Mouse (Mus musculus): ENCODE data around the gene Arpc1a. TPM values are rescaled to one million over a fixed set of nuclear protein-coding genes. Genes with fewer than 3 reads are reported as not detected.
A peak's percentile ranks its signal among the peaks of the same experiment; 100 is the strongest.
"Not testable (repeated sequence)": the region's sequence is repeated elsewhere in the genome, so short reads cannot be mapped to it uniquely, and the experiment has no call there.

Arpc1a gene
- total RNA-seq, 1 experiment from 2014 or later, result 51.2 TPM

- peak; percentile 43 to 64 for ATAC-seq (replicated peaks in 1 of 2; ENCODE audit: insufficient read depth in 1 of 2, low FRiP score in 2 of 2, low TSS enrichment in 1 of 2, low read depth in 1 of 2, poor library complexity in 2 of 2, severe bottlenecking in 2 of 2)
These were observed 14.8 kb downstream of the Arpc1a start for GRCm38 (mm10) chr5:145098340-145098821.

GRCm38 (mm10) chr5:145100960-145101359, 17.3 kb downstream of the Arpc1a start:
- no peak for ATAC-seq (replicated peaks in 1 of 2; ENCODE audit: insufficient read depth in 1 of 2, low FRiP score in 2 of 2, low TSS enrichment in 1 of 2, low read depth in 1 of 2, poor library complexity in 2 of 2, severe bottlenecking in 2 of 2)

DNA sequence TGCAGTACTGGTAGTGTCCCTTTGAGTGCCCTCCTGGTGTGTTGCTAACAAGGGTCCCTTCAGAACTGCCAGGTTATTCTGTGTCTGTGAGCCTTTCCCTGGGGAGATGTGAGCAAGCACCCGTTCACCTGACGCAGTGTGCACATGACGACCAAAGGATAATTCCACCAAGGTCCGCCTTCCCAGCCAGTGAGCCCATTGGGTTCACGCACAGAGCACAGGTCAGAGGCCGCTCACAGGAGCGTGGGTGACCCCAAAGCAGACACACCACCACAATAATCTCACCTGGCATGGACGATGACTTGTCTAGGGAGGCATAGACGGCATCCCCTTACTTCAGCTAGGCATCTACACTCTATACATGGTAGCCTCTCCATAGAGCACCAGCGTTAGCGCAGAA, 17.8 kb downstream of the Arpc1a start:
- not testable (repeated sequence) for ATAC-seq (replicated peaks in 1 of 2; ENCODE audit: insufficient read depth in 1 of 2, low FRiP score in 2 of 2, low TSS enrichment in 1 of 2, low read depth in 1 of 2, poor library complexity in 2 of 2, severe bottlenecking in 2 of 2)

GRCm38 (mm10) chr5:145102706-145103105, 19.1 kb downstream of the Arpc1a start:
- ATAC-seq (replicated peaks in 1 of 2; ENCODE audit: insufficient read depth in 1 of 2, low FRiP score in 2 of 2, low TSS enrichment in 1 of 2, low read depth in 1 of 2, poor library complexity in 2 of 2, severe bottlenecking in 2 of 2), result no peak

- ATAC-seq (replicated peaks in 1 of 2; ENCODE audit: insufficient read depth in 1 of 2, low FRiP score in 2 of 2, low TSS enrichment in 1 of 2, low read depth in 1 of 2, poor library complexity in 2 of 2, severe bottlenecking in 2 of 2), result no peak
These were observed 20.7 kb downstream of the Arpc1a start for GRCm38 (mm10) chr5:145104328-145104727.

DNA sequence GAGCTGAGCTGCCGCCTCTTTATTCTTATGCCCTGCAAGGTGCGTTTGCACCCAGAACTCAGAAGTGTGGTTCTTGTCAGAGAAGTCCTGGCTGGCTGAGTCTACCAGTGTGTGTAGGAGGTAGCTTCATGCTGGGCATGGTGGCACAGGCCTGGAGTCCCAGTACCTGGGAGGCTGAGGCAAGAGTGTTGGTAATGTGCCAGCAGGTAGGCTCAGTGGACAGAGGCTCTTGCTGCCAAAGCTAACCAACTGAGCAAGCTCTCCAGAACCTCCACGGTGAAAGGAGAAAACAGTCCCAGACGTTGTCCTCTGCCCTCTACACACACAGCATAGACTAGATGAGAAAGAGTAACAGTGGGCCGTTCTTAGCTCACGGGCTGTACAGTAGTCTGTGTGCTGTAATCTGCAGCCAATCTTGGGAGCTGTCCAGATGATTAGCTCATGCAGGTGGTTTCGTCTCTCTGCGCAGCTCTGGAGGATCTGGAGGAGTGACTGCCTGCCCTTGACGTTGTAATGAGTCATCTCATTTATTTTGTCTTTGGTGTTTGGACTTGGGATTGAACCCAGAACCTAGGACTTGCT, 22.2 kb downstream of the Arpc1a start:
- ATAC-seq (replicated peaks in 1 of 2; ENCODE audit: insufficient read depth in 1 of 2, low FRiP score in 2 of 2, low TSS enrichment in 1 of 2, low read depth in 1 of 2, poor library complexity in 2 of 2, severe bottlenecking in 2 of 2), result no peak

DNA sequence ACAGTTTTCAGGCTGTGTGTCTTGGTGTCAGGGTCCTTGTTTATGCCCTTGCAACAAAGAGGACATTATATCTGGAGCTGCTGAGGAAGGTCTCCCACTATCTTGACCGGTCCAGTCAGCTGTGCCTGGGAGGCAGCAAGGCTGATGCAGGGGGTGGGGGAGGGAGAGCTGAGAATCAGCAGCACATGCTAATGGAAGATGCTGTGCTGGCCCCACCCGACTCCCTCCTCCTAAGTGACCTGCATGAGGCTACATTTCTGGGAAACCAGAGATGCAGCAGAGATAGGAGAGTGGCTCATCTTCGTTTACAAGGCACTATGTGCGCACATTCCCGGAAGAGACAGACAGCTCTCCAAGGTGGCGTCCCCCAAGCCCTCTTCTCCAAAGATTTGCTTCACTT, 26.8 kb downstream of the Arpc1a start:
- no peak for ATAC-seq (replicated peaks in 1 of 2; ENCODE audit: insufficient read depth in 1 of 2, low FRiP score in 2 of 2, low TSS enrichment in 1 of 2, low read depth in 1 of 2, poor library complexity in 2 of 2, severe bottlenecking in 2 of 2)

DNA sequence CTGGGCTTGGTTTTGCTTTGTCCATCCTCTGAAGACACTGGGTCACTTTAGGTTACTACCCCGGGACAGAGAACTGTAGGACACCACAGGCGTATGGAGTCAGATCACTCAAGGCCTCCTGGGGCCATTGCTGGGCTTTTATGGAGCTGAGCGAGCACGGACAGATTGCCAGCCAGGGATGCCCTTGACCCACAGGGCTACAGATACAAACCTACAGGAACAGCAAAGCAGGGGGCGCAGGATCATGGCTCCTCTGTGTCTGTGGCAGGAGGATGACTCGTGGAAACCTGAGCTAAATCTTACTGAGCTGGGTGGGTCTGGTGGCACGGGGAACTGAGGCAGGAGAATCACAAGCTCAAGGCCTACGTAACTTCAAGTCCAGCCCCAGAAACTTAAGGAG, 28.9 kb downstream of the Arpc1a start:
- ATAC-seq (replicated peaks in 1 of 2; ENCODE audit: insufficient read depth in 1 of 2, low FRiP score in 2 of 2, low TSS enrichment in 1 of 2, low read depth in 1 of 2, poor library complexity in 2 of 2, severe bottlenecking in 2 of 2), result no peak

GRCm38 (mm10) chr5:145113416-145113815, 29.8 kb downstream of the Arpc1a start:
- ATAC-seq (replicated peaks in 1 of 2; ENCODE audit: insufficient read depth in 1 of 2, low FRiP score in 2 of 2, low TSS enrichment in 1 of 2, low read depth in 1 of 2, poor library complexity in 2 of 2, severe bottlenecking in 2 of 2), result no peak

GRCm38 (mm10) chr5:145114071-145114605, 30.5 kb downstream of the Arpc1a start, which contains the start of gene Arpc1b:
TSS of gene Arpc1b (plus strand) at chr5:145114215.
- peak; percentile 34 to 50 for ATAC-seq (replicated peaks in 1 of 2; ENCODE audit: insufficient read depth in 1 of 2, low FRiP score in 2 of 2, low TSS enrichment in 1 of 2, low read depth in 1 of 2, poor library complexity in 2 of 2, severe bottlenecking in 2 of 2)

DNA sequence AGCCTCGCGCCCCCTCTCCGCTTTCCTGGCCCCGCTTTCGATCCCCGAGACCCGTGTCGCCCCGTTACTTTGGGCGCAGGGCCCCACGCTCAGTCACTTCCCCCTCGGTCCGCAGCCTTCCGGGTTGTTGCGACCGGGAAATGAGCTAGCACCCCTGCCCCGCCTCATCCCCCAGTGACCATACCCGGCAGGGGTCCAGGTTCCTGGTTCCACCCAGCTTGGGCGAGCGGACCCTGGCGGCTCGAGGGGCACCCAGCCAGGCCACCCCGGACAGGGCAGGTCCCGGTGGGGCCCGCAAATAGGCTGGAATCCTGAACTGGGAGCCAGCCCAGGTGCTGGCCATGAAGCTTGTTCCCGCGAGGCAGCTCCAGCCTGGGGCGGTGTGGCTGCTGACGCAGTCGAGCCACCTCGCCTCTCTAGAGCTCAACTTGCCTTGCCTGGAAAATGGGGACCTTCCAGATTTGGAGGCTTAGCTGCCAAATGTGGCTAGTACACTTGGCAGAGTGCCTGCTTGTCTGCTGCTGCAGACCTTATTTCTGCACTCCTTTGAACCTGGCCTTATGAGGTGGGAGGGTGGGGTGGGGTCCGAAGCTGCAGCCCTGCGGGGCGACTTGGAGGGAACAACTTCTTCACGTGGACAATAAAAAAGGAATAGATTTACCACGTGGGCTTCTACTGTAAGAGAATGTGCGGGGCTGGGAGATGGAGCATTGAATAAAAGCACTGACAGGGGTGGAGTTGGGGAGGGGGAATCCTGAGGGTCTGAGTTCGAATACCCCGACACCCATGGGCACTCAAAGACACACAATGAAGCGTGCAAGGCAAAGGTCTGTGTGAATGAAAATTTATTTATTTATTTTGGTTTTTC, 31.2 kb downstream of the Arpc1a start:
- peak; percentile 42 to 60 for ATAC-seq (replicated peaks in 1 of 2; ENCODE audit: insufficient read depth in 1 of 2, low FRiP score in 2 of 2, low TSS enrichment in 1 of 2, low read depth in 1 of 2, poor library complexity in 2 of 2, severe bottlenecking in 2 of 2)

- no peak for ATAC-seq (replicated peaks in 1 of 2; ENCODE audit: insufficient read depth in 1 of 2, low FRiP score in 2 of 2, low TSS enrichment in 1 of 2, low read depth in 1 of 2, poor library complexity in 2 of 2, severe bottlenecking in 2 of 2)
These were observed 32.1 kb downstream of the Arpc1a start for GRCm38 (mm10) chr5:145115736-145116135.

DNA sequence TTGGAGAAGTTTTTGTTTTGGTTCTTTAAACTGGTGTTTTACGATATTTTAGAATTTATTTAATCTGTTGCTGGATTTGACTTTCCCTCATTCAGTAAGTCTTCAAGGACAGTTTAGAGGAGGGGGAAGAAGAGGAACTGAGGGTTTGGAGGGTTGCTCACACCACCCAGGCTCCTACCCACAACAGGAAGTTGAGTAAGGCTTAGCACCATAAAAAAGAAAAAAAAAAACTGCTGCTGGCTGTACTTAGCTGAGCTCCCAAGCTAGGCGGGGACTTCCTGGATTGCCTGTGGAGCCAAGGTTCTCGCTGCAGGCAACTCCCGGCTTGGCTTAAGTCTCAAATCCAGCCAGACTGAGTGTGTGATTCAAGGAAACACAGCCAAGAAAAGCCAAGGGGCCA, 32.7 kb downstream of the Arpc1a start:
- ATAC-seq (replicated peaks in 1 of 2; ENCODE audit: insufficient read depth in 1 of 2, low FRiP score in 2 of 2, low TSS enrichment in 1 of 2, low read depth in 1 of 2, poor library complexity in 2 of 2, severe bottlenecking in 2 of 2), result peak; percentile 72 to 81

DNA sequence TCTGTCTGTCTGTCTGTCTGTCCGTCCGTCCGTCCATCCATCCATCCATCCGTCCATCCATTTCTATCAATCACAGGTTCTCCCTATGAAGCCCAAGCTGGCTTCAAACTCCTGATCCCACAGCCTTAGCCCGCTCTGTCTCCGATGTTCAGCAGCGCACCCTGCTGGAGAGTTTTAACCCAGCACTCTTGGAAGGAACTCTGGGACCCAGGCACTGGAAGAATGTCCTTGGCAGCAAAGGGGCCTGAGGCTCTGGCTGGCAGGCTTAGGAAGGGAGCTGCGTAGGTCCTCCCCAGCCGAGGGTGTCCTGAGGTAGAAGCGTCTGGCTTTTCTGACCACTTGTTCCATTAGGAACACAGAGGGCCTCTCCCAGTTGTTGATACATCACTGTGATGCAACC, 33.3 kb downstream of the Arpc1a start:
- no peak for ATAC-seq (replicated peaks in 1 of 2; ENCODE audit: insufficient read depth in 1 of 2, low FRiP score in 2 of 2, low TSS enrichment in 1 of 2, low read depth in 1 of 2, poor library complexity in 2 of 2, severe bottlenecking in 2 of 2)

DNA sequence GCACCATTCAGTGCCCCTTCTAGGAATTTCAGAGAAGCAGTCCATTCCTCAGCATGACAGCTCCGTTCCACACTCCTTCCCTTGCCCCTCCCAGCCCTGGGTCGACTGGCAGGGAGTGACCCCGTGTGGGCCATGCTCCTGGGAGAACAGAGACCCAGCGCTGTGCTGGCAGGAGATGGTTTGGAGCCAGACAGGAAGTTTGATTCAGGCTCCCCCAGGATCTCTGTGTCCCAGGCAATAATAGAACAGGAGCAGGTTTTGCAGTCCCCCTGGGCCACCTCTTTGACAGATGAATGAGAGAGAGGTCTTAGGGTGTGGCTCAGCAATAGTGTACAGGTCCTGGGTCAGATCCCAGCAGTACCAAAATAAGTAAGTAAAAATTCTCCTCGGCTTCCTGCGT, 34.4 kb downstream of the Arpc1a start:
- no peak for ATAC-seq (replicated peaks in 1 of 2; ENCODE audit: insufficient read depth in 1 of 2, low FRiP score in 2 of 2, low TSS enrichment in 1 of 2, low read depth in 1 of 2, poor library complexity in 2 of 2, severe bottlenecking in 2 of 2)

- no peak for ATAC-seq (replicated peaks in 1 of 2; ENCODE audit: insufficient read depth in 1 of 2, low FRiP score in 2 of 2, low TSS enrichment in 1 of 2, low read depth in 1 of 2, poor library complexity in 2 of 2, severe bottlenecking in 2 of 2)
These were observed 34.8 kb downstream of the Arpc1a start for GRCm38 (mm10) chr5:145118461-145118860.

GRCm38 (mm10) chr5:145119385-145119784, 35.8 kb downstream of the Arpc1a start:
- no peak for ATAC-seq (replicated peaks in 1 of 2; ENCODE audit: insufficient read depth in 1 of 2, low FRiP score in 2 of 2, low TSS enrichment in 1 of 2, low read depth in 1 of 2, poor library complexity in 2 of 2, severe bottlenecking in 2 of 2)

DNA sequence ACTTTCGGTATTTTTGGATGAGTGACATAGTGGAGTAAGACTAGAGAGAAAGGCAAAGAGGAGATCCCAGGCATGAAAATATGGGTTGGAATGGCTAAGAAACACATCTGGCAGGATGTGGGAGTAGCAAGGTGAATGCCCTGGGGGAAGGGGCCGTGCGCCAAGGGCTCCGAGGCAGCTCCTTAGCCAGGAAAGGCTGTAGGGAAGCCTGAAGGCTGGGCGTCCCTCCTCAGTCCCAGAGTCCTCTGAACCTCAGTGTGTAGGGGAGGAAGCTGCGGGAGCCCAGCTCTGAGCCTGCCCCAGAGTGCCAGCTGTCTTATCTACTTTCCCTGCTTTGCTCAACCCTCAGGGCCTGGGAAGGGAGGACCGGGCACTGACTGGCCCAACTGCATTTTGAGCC, 37.3 kb downstream of the Arpc1a start:
- ATAC-seq (replicated peaks in 1 of 2; ENCODE audit: insufficient read depth in 1 of 2, low FRiP score in 2 of 2, low TSS enrichment in 1 of 2, low read depth in 1 of 2, poor library complexity in 2 of 2, severe bottlenecking in 2 of 2), result no peak

Data from hematopoietic stem cell, adult 5-6 weeks (primary cell).